Mouse (Mus musculus): ENCODE measurements around the gene Slit3.
A peak's percentile ranks its signal among the peaks of the same experiment; 100 is the strongest.

Slit3 gene

DNA sequence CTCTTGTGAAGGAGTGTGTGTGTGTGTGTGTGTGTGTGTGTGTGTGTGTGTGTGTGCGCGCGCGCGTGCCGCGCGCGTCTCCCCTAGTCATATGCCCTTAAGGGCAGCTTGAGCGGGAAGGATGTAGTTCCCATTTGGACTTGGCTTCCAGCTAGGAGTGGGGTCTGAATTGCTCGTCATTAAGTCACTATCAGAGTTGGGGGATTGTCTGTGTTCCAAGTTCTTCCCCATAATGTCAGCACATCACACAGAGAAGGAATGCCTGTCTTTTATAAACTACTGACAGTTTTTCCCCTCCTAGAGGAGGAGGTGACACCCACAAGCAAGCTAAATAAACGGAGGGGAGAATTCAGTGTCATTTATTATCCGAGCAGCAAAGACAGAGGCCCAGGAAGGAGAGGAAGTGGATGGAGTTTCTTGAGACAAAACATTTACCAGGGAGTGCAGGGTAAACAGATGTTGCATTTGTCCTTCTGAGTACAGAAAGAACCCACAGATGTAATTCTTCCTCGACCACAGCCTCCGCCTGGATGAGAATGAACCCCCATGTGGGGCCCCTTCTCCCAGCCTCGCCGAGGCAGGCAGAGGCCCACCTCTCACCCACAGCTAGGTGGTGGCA, 3.6 kb downstream of the Slit3 start:
- DNase-seq (ENCODE audit: low spot score in 2 of 2): no peak

- DNase-seq (ENCODE audit: low spot score in 2 of 2): no peak
Observed at GRCm38 (mm10) chr11:35125108-35125490, 4.1 kb downstream of the Slit3 start.

DNA sequence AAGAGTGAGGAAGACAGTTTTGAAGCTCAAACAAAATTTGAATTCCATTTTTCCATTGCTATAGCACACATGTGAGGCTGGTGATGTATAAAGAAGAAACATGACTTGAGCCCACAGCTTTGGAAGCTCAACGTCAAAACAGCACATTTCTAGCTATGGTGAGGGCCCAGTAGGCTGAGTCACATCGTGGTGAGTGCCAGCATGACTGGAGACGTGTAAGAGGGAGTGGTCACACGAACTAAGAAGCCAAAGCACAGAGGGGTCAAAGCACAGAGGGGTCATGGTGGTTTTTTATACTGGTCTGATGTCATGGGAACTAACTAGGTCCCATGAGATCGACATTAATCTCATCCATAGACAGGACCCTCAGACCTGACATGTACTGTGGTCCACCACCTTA, 10.7 kb downstream of the Slit3 start:
- no peak for DNase-seq (ENCODE audit: low spot score in 2 of 2)

GRCm38 (mm10) chr11:35136625-35137024, 15.6 kb downstream of the Slit3 start:
- DNase-seq (ENCODE audit: low spot score in 2 of 2): no peak

GRCm38 (mm10) chr11:35140092-35140491, 19.1 kb downstream of the Slit3 start:
- no peak for DNase-seq (ENCODE audit: low spot score in 2 of 2)

DNA sequence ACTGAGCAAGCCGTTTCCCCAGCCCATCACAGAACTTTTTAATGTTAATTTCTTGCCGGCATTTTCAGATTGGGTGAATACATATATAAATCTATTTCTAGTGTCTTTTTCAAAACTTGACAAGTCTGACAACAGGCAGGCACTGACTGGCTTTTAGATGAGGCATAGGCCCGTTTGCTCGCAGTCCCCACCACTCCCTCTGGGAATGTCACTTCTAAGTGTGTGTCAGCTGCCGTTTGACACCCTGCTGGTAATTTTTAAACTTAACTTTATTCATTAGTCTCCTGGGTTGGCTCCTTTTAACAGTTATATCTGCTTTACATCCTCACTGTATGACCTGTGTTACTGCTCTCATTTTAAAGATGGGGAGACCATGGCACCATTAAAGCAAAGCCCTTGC, 21.2 kb downstream of the Slit3 start:
- DNase-seq (ENCODE audit: low spot score in 2 of 2): no peak

DNA sequence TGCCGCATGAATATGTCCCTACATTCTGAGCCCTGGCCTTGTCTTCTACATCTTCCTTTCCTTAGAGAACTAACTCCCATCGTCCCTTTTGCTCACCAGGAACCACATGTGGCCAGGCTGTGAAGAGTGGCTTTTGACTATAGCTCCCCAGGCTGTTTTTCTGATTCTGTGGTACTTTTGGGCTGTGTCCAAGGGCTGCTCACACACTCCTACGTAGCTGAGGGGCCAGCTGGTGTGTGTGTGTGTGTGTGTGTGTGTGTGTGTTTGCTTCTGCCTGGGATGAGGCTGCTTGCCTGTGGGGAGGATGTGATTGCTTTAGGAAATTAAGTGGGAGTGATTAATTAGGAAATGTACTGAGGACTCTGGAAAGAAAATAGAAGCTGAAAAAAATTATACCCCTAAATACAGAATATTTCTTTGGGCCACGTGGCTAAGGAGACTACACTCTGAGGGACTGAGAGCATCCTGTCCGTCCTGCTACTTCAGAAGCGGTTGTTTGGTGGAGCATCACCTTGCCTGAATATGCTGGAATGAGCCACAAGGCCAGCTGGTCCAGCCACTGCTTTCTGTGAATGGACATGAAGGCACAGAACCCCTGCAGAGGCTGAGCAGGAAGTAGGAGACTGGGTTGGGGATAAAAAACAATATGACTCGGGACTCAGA, 21.8 kb downstream of the Slit3 start:
- DNase-seq (ENCODE audit: low spot score in 2 of 2): peak; percentile 63 to 82

DNA sequence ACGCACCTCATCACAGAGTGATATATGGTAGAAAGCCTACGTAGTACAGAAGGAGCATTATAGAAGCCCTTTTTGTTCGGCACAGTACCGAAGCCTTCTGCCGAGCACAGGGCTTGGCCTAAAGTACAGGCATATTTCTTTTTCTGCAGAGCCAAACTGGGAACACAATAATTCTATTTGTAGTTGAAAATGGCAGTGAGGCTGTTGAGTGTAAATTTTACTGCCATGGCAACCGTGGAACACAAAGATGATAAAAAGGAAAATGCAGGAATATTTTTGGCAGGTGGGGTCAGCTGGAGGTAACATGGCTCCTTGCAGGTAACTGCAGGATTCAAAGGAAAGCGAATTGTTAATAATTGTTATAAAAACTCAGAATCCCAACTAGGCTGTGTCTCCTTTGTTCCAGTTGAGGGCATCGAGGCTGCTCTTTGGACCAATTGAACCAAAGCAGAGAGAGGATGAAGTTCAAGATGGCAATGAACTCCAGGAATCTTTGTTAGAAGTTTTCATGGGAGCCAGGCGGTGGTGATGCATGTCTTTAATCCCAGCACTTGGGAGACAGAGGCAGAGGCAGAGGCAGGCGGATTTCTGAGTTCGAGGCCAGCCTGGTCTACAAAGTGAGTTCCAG, 26.9 kb downstream of the Slit3 start:
- peak in 1 of 2 experiments; percentile 20 for DNase-seq (ENCODE audit: low spot score in 2 of 2)

DNA sequence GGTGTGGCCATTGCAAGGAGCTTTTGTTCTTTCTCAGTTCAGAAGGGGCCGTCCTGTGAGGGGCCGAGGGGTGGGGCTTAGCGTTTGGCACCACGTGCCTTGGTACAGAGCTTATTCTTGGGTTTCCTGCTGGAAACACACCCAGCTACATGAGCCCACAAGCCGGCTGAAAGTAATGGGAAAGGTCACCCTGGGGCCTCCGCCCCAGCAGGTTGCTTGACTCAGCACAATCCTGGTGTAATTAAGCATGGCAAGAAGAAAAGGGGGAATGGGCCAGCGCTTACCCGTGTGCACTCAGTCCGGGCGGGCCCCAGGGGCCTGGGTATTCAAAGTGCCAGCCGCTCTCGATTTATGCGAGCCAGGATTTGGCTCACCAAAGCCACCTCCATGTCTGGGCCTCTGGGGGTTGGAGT, 30.5 kb downstream of the Slit3 start:
- DNase-seq (ENCODE audit: low spot score in 2 of 2): no peak

- no peak for DNase-seq (ENCODE audit: low spot score in 2 of 2)
Observed at GRCm38 (mm10) chr11:35152875-35153274, 31.9 kb downstream of the Slit3 start.

DNA sequence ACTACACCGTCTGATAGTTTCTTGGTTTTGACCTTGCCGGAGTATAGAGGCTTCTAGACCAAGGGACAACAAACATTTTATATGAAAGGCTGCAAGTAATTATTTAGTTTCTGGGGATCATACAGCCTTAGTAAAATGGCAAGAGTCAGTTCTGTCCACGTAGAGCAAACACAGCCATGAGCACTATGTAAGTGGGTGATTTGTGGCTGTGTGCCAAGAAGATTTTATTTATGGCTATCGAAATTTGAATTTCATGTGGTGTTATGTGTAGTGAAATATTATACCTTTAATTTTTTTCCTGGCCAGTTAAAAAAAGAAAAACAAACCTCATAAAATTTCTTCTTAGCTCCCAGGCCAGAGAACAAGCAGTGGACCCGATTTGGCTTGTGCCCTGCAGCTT, 33.4 kb downstream of the Slit3 start:
- no peak for DNase-seq (ENCODE audit: low spot score in 2 of 2)

GRCm38 (mm10) chr11:35155281-35155680, 34.3 kb downstream of the Slit3 start:
- DNase-seq (ENCODE audit: low spot score in 2 of 2): no peak

- no peak for DNase-seq (ENCODE audit: low spot score in 2 of 2)
Observed at GRCm38 (mm10) chr11:35156676-35157075, 35.7 kb downstream of the Slit3 start.

GRCm38 (mm10) chr11:35160682-35161211, 39.7 kb downstream of the Slit3 start:
- DNase-seq (ENCODE audit: low spot score in 2 of 2): peak; percentile 35 to 50

DNA sequence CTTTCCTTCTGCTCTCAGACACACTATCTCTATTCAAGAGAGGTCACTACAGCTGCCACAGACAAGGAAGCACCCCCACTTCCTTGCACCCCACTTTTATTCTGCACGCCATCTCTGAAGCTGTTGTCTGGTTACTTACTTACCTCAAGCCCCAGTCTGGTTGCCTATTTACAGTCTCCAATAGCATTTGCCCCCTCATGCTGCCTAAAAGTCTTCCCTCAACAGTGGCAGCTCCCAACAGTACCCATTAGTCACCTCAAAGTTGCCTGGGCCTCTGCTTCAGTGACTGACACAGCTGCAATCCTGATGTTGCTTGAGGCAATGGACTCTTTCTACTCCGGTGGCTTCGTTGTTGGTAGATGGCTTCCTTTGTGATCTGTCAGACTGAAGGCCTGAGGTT, 42.4 kb downstream of the Slit3 start:
- DNase-seq (ENCODE audit: low spot score in 2 of 2): no peak

GRCm38 (mm10) chr11:35167176-35167575, 46.2 kb downstream of the Slit3 start:
- DNase-seq (ENCODE audit: low spot score in 2 of 2): peak in 1 of 2 experiments; percentile 39

- peak in 1 of 2 experiments; percentile 46 for DNase-seq (ENCODE audit: low spot score in 2 of 2)
Observed at GRCm38 (mm10) chr11:35171505-35171904, 50.5 kb downstream of the Slit3 start.

DNA sequence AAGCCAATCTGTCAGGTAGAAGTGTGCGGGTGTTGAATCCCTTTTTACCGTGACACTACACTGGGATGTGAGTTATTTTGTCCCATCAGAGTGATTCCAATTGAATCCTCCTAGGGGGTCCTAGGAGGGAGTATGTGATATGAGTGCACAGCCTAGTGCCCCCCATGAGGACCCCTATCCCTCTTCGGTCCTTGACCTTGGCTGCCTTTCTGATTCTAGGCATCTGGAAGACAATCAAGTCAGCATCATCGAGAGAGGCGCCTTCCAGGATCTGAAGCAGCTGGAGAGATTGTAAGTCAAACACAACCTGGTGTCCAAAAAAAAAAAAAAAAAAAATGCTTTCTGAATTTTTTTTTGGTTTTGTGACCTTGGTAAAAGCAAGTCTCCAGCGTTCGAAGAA, 56.5 kb downstream of the Slit3 start:
- DNase-seq (ENCODE audit: low spot score in 2 of 2): no peak

GRCm38 (mm10) chr11:35178144-35178817, 57.3 kb downstream of the Slit3 start:
- peak; percentile 79 to 86 for DNase-seq (ENCODE audit: low spot score in 2 of 2)

- no peak for DNase-seq (ENCODE audit: low spot score in 2 of 2)
Observed at GRCm38 (mm10) chr11:35179305-35179704, 58.3 kb downstream of the Slit3 start.

DNA sequence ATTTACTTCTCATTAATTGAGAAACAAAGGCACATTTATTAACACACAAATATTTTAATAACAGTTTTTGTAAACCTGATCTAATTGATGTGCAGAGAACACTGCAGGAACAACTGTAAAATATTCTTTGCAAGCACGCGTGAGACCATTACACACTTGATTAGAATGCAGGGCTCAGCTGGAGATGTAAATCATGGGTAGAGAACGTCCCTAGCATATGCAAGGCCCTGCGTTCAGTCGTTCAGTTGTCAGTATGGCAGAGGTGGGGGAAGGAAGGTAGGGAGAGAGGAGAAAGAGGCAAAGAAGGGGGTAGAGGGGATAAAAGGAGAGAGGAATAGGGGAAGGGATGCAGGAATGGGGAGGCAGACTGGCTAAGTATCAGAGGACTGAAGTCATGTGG, 61.9 kb downstream of the Slit3 start:
- no peak for DNase-seq (ENCODE audit: low spot score in 2 of 2)

DNA sequence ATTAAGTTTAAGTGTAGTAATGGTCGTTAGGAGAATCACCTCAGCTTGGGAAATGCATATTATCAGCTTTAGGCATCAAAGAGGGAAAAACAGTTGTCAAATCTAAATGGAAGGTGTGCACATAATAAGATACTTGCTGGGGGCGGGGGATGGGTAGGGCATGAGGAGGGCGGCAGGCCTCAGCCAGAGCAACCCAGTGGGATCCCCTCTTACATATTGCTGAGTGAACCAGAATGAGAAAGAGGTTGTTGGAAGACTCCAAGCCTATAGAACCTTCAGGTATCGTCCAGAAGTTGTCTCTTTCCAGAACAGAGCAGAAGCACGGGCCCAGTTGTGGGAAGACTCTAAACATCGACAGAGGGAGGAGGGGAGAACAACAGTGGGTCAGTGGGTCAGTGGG, 73.8 kb downstream of the Slit3 start:
- no peak for DNase-seq (ENCODE audit: low spot score in 2 of 2)
